Mouse (Mus musculus) bone marrow, adult 2 months (tissue): Measurements from ENCODE around the gene Ubtd1. TPM values are rescaled to one million over a fixed set of nuclear protein-coding genes. Genes with fewer than 3 reads are reported as not detected.

ENCODE experiments used
- H3K27ac ChIP-seq: fragments of 200-500 bp; 2 replicates; pipeline ENCODE4 v1.5.1; 2012; ENCODE audit warnings: low read depth, mild to moderate bottlenecking, control low read depth, inconsistent platforms, low read length; ENCODE audit not compliant: control insufficient read depth, poor library complexity, insufficient read depth
- H3K4me1 ChIP-seq: fragments of 200-500 bp; 2 replicates; pipeline ENCODE4 v1.6.1; 2011; ENCODE audit warnings: low read length; ENCODE audit not compliant: control insufficient read depth, insufficient read depth
- H3K4me3 ChIP-seq: fragments of 200-500 bp; replicated peaks from 2 replicates; pipeline ENCODE3; 2011; ENCODE audit warnings: mild to moderate bottlenecking, low read depth, low read length, control low read depth; ENCODE audit not compliant: control insufficient read depth
- CTCF ChIP-seq: fragments of 200-500 bp; IDR thresholded peaks from 2 replicates; pipeline ENCODE4 v1.5.1; 2011; ENCODE audit warnings: low read length, control low read depth; ENCODE audit not compliant: control insufficient read depth, insufficient read depth
- POLR2A ChIP-seq: fragments of 200-500 bp; IDR thresholded peaks from 2 replicates; pipeline ENCODE4 v1.6.1; 2011; ENCODE audit warnings: low read depth, mild to moderate bottlenecking, control low read depth, low read length, borderline replicate concordance; ENCODE audit not compliant: control insufficient read depth
- WGBS: fragments of 180-500 bp; shearing (Covaris S2); methylation state at CpG from one replicate; pipeline ENCODE4 v1.1.7; 2018; 5-methylcytosine and 5-hydroxymethylcytosine counted together
- polyA plus RNA-seq: library from polyadenylated mRNA; stranded (reverse); fragments of >200 nt; gene quantifications from 2 replicates; pipeline ENCODE4 v1.2.4, GENCODE M21; 2011; ENCODE audit warnings: low replicate concordance; ENCODE audit not compliant: missing spikeins, insufficient read depth, insufficient read length

Ubtd1 gene
- polyA plus RNA-seq, 1 experiment, result 10.2 TPM

- no peak overlapping the region for H3K27ac ChIP-seq
- WGBS, result 69% methylated on average over 3 of the region's 3 CpGs
- TF ChIP-seq POLR2A, result no peak
- TF ChIP-seq CTCF, result no peak
- H3K4me3 ChIP-seq, result no peak overlapping the region
- H3K4me1 ChIP-seq, result no peaks in the 10 kb centered on the region
Observed at GRCm38 (mm10) chr19:41953574-41953973, 28.0 kb upstream of the Ubtd1 start.

GRCm38 (mm10) chr19:41969618-41970017 is 11.9 kb upstream of the Ubtd1 start:
- TF ChIP-seq CTCF, result no peak
- TF ChIP-seq POLR2A, result no peak
- WGBS, result 62% methylated on average over 7 of the region's 7 CpGs
- Histone ChIP-seq H3K27ac (no peak overlapping the region), H3K4me1 (no peaks in the 10 kb centered on the region), H3K4me3 (no peak overlapping the region)

GRCm38 (mm10) chr19:41973891-41974794 is 7.4 kb upstream of the Ubtd1 start:
- TF ChIP-seq CTCF (no peak), POLR2A (no peak)
- no peak overlapping the region for H3K4me3 ChIP-seq
- WGBS, result 84% methylated on average over 13 of the region's 13 CpGs
- H3K4me1 ChIP-seq, result no peaks in the 10 kb centered on the region; the same call in 1 of the 2 replicates
- H3K27ac ChIP-seq, result no peak overlapping the region

GRCm38 (mm10) chr19:41980422-41980818 is 1.1 kb upstream of the Ubtd1 start:
- Histone ChIP-seq H3K4me3 (peak overlapping the region; percentile 85), H3K27ac (peak overlapping the region; percentile 96), H3K4me1 (peaks cover 3% of the 10 kb centered on the region; the same call in 1 of the 2 replicates)
- TF ChIP-seq CTCF (no peak), POLR2A (no peak)
- under 1% methylated on average over 16 of the region's 16 CpGs for WGBS

- under 1% methylated on average over 67 of the region's 68 CpGs for WGBS
- TF ChIP-seq POLR2A (peak; percentile 86; the same call in 1 of the 2 replicates), CTCF (peak; percentile 9; the same call in 1 of the 2 replicates)
- H3K4me3 ChIP-seq, result peak within 1 kb of the TSS; percentile 85
- peaks cover 3% of the 10 kb centered on the region; the same call in 1 of the 2 replicates for H3K4me1 ChIP-seq
- H3K27ac ChIP-seq, result peak within 1 kb of the TSS; percentile 96
Observed at GRCm38 (mm10) chr19:41980819-41981594, 556 bp upstream of the Ubtd1 start, which contains the start of gene Mms19. TSS of gene Mms19 (minus strand) at chr19:41981157.

GRCm38 (mm10) chr19:41981931-41982790 is 598 bp downstream of the Ubtd1 start:
- H3K27ac ChIP-seq, result peak overlapping the region; percentile 96
- WGBS, result under 1% methylated on average over 74 of the region's 74 CpGs
- no peak for TF ChIP-seq CTCF
- TF ChIP-seq POLR2A, result no peak

GRCm38 (mm10) chr19:41982791-41983150 is 1.2 kb downstream of the Ubtd1 start:
- Histone ChIP-seq H3K4me3 (peak overlapping the region; percentile 85), H3K27ac (peak overlapping the region; percentile 96; the same call in 1 of the 2 replicates), H3K4me1 (peaks cover 3% of the 10 kb centered on the region; the same call in 1 of the 2 replicates)
- TF ChIP-seq CTCF, result no peak
- WGBS, result 4% methylated on average over 4 of the region's 4 CpGs

More at GRCm38 (mm10) chr19:41981931-41982790, 598 bp downstream of the Ubtd1 start:
- Histone ChIP-seq H3K4me1 (peaks cover 3% of the 10 kb centered on the region; the same call in 1 of the 2 replicates), H3K4me3 (peak overlapping the region; percentile 85)

GRCm38 (mm10) chr19:41985994-41986393 is 4.4 kb downstream of the Ubtd1 start:
- Histone ChIP-seq H3K27ac (no peak overlapping the region), H3K4me3 (no peak overlapping the region), H3K4me1 (peaks cover 5% of the 10 kb centered on the region; the same call in 1 of the 2 replicates)
- TF ChIP-seq POLR2A (no peak), CTCF (no peak)
- whole genome bisulfite sequencing, result 85% methylated on average over 5 of the region's 5 CpGs
